Mouse (Mus musculus): ENCODE measurements around the gene Chd1l. TPM values are rescaled to one million over a fixed set of nuclear protein-coding genes. Genes with fewer than 3 reads are reported as not detected.

Chd1l gene
- polyA plus RNA-seq, 1 experiment from 2014 or later: 18.3 TPM

DNA sequence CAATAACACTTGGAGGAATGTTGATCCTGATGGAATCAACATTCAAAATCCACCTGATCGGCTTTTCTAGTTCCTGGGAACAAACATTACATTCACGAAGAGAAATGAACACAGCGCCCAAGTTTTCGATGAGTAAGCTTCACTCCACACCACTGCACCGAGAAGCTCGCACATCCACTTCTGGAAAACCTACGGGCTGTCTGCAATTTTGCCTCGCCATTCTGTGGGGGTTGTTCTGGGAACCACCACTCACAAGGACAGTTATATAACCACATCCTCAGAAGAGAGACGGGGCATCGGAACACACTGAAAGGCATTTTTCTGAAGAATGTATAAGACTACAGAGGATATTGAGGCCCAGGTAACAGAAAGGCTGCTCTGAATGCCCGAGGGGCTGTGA, 90.1 kb downstream of the Chd1l start:
- Histone ChIP-seq H3K4me1 (no peaks in the 10 kb centered on the region), H3K27ac (no peak overlapping the region), H3K9ac (no peak overlapping the region), H3K4me3 (replicated peaks) (no peak overlapping the region), H3K27me3 (no peaks in the 10 kb centered on the region), H3K9me3 (replicated peaks) (peaks cover 8% of the 10 kb centered on the region), H3K4me2 (no peak overlapping the region), H3K36me3 (no peaks in the 10 kb centered on the region)
- no peak for ATAC-seq (replicated peaks; ENCODE audit: low FRiP score)
- 95% methylated on average over 11 of the region's 11 CpGs for WGBS

DNA sequence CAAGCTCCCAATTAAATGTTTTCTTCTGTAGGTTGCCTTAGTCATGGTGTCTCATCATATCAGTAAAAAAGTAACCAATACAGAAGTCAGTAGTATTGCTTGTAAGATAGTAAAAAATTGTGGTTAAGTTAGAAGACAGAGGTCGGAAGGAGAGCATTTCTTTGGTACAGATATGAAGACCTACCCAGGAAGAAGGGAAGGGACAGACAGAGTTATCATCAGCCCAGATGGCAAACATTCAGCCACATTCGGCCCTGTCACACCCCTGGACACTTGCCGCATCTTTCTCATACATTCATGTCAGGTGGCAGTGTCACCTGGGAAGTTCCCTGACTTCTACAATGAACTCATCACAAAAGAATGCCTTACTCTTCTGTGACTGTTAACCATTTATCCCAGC, 97.7 kb downstream of the Chd1l start:
- ATAC-seq (replicated peaks; ENCODE audit: low FRiP score): no peak
- no peaks in the 10 kb centered on the region for H3K27me3 ChIP-seq
- no peaks in the 10 kb centered on the region for H3K9me3 ChIP-seq (replicated peaks)
- no peaks in the 10 kb centered on the region for H3K4me1 ChIP-seq
- 85% methylated on average over 3 of the region's 3 CpGs for WGBS
- H3K27ac ChIP-seq: no peak overlapping the region
- H3K4me2 ChIP-seq: no peak overlapping the region
- H3K36me3 ChIP-seq: no peaks in the 10 kb centered on the region
- H3K9ac ChIP-seq: no peak overlapping the region
- H3K4me3 ChIP-seq (replicated peaks): no peak overlapping the region

Other genes with a start within 250 kb of the Chd1l start
- gene Olfr1402, start 188.2 kb downstream of the Chd1l start, polyA plus RNA-seq (2015; fragmentation: Nextera tagmentation; extraction: Ambion mirVana): not detected in 2 replicates
- 2.9 and 3.8 TPM in 2 replicates for gene Fmo5, start 18.6 kb upstream of the Chd1l start, polyA plus RNA-seq (2015; fragmentation: Nextera tagmentation; extraction: Ambion mirVana)
- 6.1 and 6.5 TPM in 2 replicates for gene Prkab2, start 48.0 kb upstream of the Chd1l start, polyA plus RNA-seq (2015; fragmentation: Nextera tagmentation; extraction: Ambion mirVana)
- gene Gm17651, start 64.5 kb upstream of the Chd1l start, polyA plus RNA-seq (2015; fragmentation: Nextera tagmentation; extraction: Ambion mirVana): not detected in 2 replicates